Mouse (Mus musculus) naive thymus-derived CD4-positive, alpha-beta T cell, adult 5 months (primary cell): ENCODE results near the gene Luzp2. TPM values are rescaled to one million over a fixed set of nuclear protein-coding genes. Genes with fewer than 3 reads are reported as not detected.

ENCODE experiments used
- polyA plus RNA-seq: library from polyadenylated mRNA; unstranded; fragments of 100-300 nt; shearing (Covaris generic); gene quantifications from one replicate; pipeline ENCODE4 v1.2.1, GENCODE M21; 2017

Luzp2 gene
- polyA plus RNA-seq = not detected

DNA sequence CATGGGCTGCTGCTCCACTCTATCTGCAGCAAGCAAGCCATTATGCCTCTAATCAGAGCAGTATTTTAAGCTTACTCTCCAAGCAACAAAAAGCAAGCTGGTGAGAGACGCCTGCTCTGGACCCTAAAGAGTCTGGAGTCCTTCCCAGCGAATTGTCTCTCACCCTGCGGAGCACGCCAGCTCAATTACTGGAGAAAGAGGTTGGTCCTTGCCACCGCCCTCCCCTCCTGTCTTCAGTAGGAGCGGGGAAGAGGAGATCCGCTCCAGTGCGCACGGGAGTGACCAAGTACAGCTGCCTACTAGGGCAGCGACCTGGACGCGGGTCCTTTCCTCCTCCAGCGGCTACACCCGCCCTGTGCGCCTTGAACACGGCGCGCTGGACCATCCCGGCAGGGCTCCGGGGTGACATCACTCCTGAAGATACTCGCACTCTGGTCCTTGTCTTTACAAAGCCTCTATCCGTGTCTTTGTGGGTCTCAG is at the start of gene Luzp2:
Luzp2 (plus strand) TSS at position 127 of the 480 bp plus-strand sequence.

